Mouse (Mus musculus) mature B cell (primary cell): ENCODE data around the gene Ldlrad1.

Experiments
- in situ Hi-C: fragments of 300-500 bp; cut with MboI; formaldehyde crosslinking; loops from 2 replicates; pipeline ENCODE4 v1.14.3; 2019

The Ldlrad1 gene

GRCm38 (mm10) chr4:107260001-107260400 is 51.0 kb downstream of the Ldlrad1 start:
- in situ Hi-C loops: no loop called here
